Mouse (Mus musculus) ovary, postnatal 36 days (tissue): ENCODE measurements around the gene Unc5a.

Source experiments
- DNase-seq: peaks from one replicate; pipeline ENCODE4 v3.0.0; 2022; ENCODE audit warnings: low spot score, mixed read lengths

Unc5a gene

GRCm38 (mm10) chr13:54955695-54956471, 6.7 kb downstream of the Unc5a start:
- peak; percentile 34 for DNase-seq

- no peak for DNase-seq
Measured at GRCm38 (mm10) chr13:54957281-54957680, 8.1 kb downstream of the Unc5a start.

GRCm38 (mm10) chr13:54959059-54959701, 10.0 kb downstream of the Unc5a start:
- no peak for DNase-seq

- DNase-seq = no peak
Measured at GRCm38 (mm10) chr13:54959842-54960241, 10.6 kb downstream of the Unc5a start.

- no peak for DNase-seq
Measured at GRCm38 (mm10) chr13:54960491-54960890, 11.3 kb downstream of the Unc5a start.

- no peak for DNase-seq
Measured at GRCm38 (mm10) chr13:54965256-54965655, 16.0 kb downstream of the Unc5a start.

GRCm38 (mm10) chr13:54967501-54967900, 18.3 kb downstream of the Unc5a start:
- DNase-seq = no peak

GRCm38 (mm10) chr13:54968636-54969035, 19.4 kb downstream of the Unc5a start:
- no peak for DNase-seq

GRCm38 (mm10) chr13:54969513-54969912, 20.3 kb downstream of the Unc5a start:
- no peak for DNase-seq

GRCm38 (mm10) chr13:54970521-54971247, 21.5 kb downstream of the Unc5a start:
- DNase-seq = peak; percentile 53

- no peak for DNase-seq
Measured at GRCm38 (mm10) chr13:54975546-54975945, 26.3 kb downstream of the Unc5a start.

GRCm38 (mm10) chr13:54978804-54979203, 29.6 kb downstream of the Unc5a start:
- no peak for DNase-seq

GRCm38 (mm10) chr13:54980957-54981356, 31.7 kb downstream of the Unc5a start:
- DNase-seq = no peak

GRCm38 (mm10) chr13:54983001-54983400, 33.8 kb downstream of the Unc5a start:
- DNase-seq = no peak

- DNase-seq = no peak
Measured at GRCm38 (mm10) chr13:54983614-54984013, 34.4 kb downstream of the Unc5a start.

- DNase-seq = no peak
Measured at GRCm38 (mm10) chr13:54987405-54987804, 38.2 kb downstream of the Unc5a start.

- no peak for DNase-seq
Measured at GRCm38 (mm10) chr13:54988181-54988760, 39.1 kb downstream of the Unc5a start.

- no peak for DNase-seq
Measured at GRCm38 (mm10) chr13:54992215-54992614, 43.0 kb downstream of the Unc5a start.

- no peak for DNase-seq
Measured at GRCm38 (mm10) chr13:54994576-54994975, 45.4 kb downstream of the Unc5a start.

GRCm38 (mm10) chr13:54995161-54995560, 46.0 kb downstream of the Unc5a start:
- DNase-seq = no peak

GRCm38 (mm10) chr13:54997568-54997967, 48.4 kb downstream of the Unc5a start:
- no peak for DNase-seq

- no peak for DNase-seq
Measured at GRCm38 (mm10) chr13:55000433-55000832, 51.2 kb downstream of the Unc5a start.
